Mouse (Mus musculus) megakaryocyte progenitor cell, adult 5-6 weeks (primary cell): ENCODE results near the gene Kif26a. TPM values are rescaled to one million over a fixed set of nuclear protein-coding genes. Genes with fewer than 3 reads are reported as not detected.

ENCODE experiments used
- ATAC-seq: replicated peaks from 2 replicates; pipeline ENCODE4 v1.8.0; 2016; ENCODE audit warnings: mild to moderate bottlenecking, moderate TSS enrichment, inconsistent platforms; ENCODE audit not compliant: poor library complexity
- total RNA-seq, 2 experiments: library from RNA; stranded (forward) in 1 of 2; stranded (reverse) in 1 of 2; fragments of 157-497, 149-512 nt in 1 of 2; fragments of 200-1000 nt in 1 of 2; gene quantifications; 2 replicates each; pipeline versions ENCODE4 v1.2.3 to v1.2.4; 2015 to 2017

Gene Kif26a
- total RNA-seq, 2 experiments from 2014 or later, result not detected

DNA sequence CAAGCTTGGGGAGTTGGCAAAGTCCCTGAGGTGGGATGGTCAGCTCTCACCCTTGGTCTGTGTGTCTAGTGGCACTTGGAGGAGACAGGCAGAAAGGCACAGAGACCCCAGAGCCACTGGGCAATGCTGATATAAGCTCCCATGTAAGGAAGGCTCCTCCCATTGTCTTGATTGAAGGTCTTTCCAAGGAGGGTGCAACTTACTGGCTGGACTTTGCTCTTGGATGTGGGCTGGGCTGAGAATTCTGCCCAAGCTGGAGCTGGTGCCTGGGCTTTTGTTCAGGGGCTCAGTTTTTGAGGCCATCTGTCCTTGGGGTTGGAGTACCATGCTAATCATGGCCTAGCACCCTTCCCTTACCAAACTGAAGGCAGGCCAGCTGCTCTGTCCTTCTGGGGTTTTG is 12.8 kb downstream of the Kif26a start:
- ATAC-seq, result no peak

DNA sequence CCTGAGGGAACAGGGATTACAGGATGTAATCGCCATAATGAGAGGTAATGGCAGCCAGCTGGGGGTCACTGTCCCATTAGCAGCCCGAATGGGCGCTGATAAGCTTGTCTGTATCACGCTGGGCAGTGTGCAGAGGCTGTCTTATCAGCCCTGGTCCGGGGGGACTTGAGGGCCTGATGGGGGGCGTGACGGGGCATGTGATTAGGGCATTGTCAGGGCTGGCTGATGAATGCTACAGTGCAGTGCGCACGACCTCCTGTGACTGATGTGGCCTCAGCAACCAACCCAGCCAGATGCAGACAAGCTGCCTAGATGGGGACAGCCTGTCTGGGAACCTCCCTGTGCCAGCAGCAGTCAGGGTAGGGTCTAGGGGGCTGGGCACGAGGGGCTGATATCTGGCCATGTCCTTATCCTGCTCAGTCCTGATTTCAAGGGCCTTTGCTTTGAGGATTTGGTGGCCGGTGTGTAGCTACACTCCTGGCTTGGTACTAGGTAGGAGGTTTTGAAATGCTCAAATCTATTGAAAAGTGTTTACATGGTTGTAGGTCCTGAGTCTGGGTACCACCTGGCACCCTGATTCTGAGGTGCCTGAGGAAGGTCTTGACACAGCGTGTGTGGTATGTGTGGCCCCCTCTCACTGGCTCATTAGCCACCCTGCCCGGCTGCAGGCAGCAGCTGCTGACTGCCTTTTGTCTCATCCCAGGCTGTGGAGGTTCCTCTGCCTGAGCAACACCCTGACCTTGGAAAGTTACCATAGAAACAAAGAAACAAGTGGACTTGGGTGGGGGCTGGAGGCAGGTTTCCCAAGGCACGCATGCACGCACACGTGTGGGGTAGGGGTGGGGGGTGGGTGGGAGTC is 18.2 kb downstream of the Kif26a start:
- no peak for ATAC-seq

DNA sequence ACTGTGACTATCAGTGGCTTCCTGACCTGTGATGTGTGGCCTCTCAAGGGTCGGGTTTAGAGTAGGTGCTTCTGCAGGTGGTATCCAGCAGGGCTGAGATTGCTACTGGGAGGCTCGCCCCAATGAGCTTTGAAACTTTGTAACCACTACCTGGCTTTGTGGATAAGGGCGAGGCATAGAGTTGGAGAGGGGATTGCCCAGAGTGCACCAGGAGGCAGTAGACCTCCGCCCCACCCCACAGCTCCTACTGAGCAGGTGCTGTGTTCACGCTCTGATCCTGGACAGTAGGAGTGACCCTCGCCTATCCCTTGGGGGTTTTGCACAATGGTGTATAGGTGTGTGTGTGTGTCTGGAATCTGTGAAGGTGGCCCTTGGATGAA is 18.8 kb downstream of the Kif26a start:
- no peak for ATAC-seq

DNA sequence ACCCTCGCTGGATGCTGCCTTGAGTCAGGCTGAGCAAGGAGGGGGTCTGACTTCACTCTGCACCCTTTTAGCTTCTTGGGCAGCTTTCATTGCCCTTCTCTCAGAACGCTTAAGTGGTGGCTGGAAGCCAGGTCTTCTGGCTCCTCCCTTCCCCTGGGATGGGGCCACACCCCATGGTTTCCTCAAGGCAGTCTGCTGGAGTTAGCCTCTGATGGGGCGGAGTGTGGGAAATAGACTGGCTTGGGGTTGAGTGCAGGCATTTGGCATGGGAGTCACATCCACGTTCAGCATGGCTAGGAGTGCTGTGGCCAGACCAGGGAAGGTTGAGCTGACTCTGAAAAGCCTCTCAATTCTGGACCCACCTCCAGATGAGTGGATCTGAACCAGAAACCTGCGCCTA is 23.2 kb downstream of the Kif26a start:
- ATAC-seq, result no peak

DNA sequence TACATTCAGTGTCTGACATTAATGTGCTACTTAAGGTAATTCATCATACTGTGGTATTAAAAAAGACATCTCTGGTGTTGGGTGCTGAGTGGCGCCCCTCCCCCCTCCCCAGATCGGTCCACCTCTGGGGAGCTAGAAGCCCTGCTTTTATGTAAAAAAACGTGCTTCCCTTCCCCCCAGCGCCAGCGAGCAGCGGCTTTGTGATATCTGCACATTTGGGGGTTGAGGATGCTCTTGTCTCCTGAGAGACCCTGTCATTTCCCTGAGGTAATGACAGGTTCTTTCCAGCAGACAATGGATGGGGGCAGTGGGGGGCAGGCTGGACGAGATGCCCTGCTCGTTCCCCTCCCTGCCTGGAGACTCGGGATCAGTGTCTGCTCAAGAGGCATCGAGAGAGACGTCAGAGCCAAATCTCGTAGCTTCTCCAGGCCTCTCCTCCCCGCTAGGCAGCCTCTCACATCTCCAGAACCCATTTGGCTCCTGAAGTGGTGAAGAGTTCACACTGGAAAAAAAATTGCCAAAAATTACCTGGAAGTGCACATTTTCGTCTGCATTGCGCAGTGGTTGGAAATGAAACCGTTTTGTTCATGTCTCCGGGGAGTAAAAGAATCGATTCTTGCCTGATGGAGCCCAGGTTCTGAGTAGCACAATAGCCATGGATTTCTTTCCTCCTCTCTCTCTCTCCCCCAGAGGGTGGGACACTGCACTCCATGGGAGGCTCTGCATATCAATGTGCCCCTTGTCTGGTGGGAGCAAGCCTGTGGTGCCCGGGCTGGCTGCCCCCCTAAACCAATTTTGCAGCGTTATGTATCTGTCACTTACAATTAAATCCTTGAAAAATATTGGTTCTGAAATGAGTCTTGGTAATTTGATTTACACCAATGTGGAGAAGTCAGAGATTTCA is 24.9 kb downstream of the Kif26a start:
- ATAC-seq, result no peak

DNA sequence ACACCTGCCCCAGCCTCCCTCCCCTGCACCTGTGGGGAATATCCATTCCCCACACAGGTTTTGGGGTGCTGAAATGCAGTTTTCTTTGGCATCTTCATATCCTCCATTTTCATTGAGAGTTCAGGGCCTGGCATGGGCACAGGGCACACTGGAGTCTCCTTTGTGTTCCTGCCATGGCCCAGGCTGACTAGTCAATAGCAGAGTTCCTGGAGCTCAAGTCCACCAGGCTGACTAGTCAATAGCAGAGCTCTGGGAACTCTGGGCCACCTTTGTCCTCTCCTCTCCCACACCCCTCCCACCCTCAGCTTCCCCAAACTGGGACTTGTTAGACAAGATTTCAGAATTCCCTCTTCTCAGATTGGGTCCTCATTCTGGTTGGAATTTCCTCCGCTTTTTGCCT is 25.6 kb downstream of the Kif26a start:
- ATAC-seq, result no peak

DNA sequence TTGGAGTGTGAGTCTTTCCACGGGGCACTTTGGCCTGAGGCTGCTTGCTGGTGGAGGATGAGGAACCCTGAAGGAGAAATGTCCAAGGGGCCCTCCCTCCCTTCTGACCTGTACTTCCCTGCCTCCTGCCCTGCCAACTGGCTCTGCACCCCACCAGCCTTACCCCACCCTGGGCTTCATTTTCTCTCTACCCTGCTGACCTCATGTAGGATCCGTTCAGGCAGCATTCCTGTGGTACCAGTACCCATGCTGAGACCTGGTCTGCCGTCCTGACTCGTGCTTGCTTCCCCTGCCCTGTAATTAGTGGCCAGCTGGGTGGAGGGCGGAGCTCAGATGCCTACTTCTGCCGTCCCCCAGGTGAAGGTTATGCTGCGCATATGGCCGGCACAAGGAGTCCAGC is 26.2 kb downstream of the Kif26a start:
- ATAC-seq, result no peak

GRCm38 (mm10) chr12:112177679-112178078 is 31.7 kb downstream of the Kif26a start:
- ATAC-seq, result no peak

GRCm38 (mm10) chr12:112179687-112180086 is 33.7 kb downstream of the Kif26a start:
- ATAC-seq, result no peak

GRCm38 (mm10) chr12:112181921-112182608 is 36.1 kb downstream of the Kif26a start:
- ATAC-seq, result no peak

- no peak for ATAC-seq
These were observed 36.6 kb downstream of the Kif26a start for GRCm38 (mm10) chr12:112182609-112182955.

DNA sequence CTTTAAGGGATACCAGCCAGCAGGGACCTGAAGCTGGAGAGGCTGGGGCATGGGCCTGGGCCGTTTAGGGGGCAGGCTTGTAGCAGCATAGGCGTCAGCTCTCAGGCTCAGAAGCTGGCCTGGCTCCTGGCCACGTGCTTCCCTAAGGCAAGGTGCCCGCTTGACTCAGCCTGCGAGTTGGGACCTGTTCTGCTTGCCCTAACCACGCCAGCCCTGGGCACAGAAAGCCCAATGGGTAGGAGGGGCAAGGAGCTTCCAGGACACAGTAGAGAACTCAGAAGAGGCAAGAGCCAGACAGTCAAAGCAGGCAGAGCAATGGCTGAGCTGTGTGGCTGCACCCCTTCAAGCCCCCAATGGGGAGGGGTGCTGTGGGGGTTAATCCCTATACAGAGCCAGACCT is 37.7 kb downstream of the Kif26a start:
- no peak for ATAC-seq

- no peak for ATAC-seq
These were observed 38.4 kb downstream of the Kif26a start for GRCm38 (mm10) chr12:112184390-112184789.

GRCm38 (mm10) chr12:112186899-112187298 is 40.9 kb downstream of the Kif26a start:
- no peak for ATAC-seq

DNA sequence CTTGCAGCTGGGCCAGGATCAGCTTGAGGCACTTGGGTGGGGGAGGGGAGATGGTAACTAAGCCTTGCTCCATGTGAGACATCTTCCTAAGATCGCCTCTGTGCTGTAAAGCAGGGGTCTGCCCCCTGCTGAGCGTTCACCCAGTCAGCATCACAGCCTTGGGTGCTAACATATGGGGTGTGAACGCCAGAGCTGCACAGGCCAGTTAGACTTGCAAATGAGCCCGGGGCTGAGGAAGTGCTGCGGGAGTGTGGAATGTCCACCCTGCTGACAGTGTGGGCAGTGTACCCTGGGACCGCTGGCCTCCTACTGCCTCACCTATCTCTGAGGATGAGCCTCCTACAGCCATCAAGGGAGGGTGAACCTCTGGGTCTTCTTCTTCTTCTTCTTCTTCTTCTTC is 45.7 kb downstream of the Kif26a start:
- ATAC-seq, result no peak

GRCm38 (mm10) chr12:112195019-112195418 is 49.0 kb downstream of the Kif26a start:
- ATAC-seq, result no peak

GRCm38 (mm10) chr12:112196562-112196961 is 50.6 kb downstream of the Kif26a start:
- no peak for ATAC-seq

- no peak for ATAC-seq
These were observed 53.4 kb downstream of the Kif26a start for GRCm38 (mm10) chr12:112199363-112199762.

GRCm38 (mm10) chr12:112200045-112200444 is 54.0 kb downstream of the Kif26a start:
- ATAC-seq, result no peak

DNA sequence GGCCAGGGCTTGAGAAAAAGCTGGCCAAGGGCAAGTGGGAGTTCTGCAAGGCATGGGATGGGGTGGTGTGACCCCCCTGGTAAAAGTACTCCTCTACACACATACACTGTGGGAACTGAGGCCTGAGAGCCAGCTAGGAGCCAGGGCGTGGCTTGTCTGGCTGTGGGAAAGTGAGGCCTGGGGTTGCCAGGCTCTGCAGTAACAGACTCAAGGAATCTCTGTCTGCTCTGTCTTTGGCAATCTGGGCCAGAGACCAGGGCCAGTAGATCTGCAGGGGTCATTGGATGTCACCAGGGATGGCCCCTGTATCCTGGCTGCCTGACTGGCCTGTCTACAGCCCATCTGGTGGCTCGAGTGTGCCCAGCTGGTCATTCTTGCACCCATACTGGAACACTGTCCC is 61.2 kb downstream of the Kif26a start:
- ATAC-seq, result no peak

GRCm38 (mm10) chr12:112207734-112208133 is 61.7 kb downstream of the Kif26a start:
- ATAC-seq, result no peak
